Mouse (Mus musculus) brown adipose tissue, adult 24 weeks (tissue): Measurements from ENCODE around the gene Gm21969. TPM values are rescaled to one million over a fixed set of nuclear protein-coding genes. Genes with fewer than 3 reads are reported as not detected.

Experiments
- H3K27ac ChIP-seq: fragments of 200-500 bp; replicated peaks from 2 replicates; pipeline ENCODE4 v1.5.1; 2012; ENCODE audit warnings: low read depth, mild to moderate bottlenecking, low read length
- H3K4me1 ChIP-seq: fragments of 200-500 bp; 2 replicates; pipeline ENCODE4 v1.6.1; 2012; ENCODE audit warnings: low read length, mixed read lengths; ENCODE audit not compliant: control insufficient read depth, insufficient read depth, insufficient read length
- H3K4me3 ChIP-seq: fragments of 200-500 bp; 2 replicates; pipeline ENCODE4 v1.5.1; 2012; ENCODE audit warnings: low read depth, mild to moderate bottlenecking, low read length, moderate library complexity; ENCODE audit not compliant: insufficient read depth
- polyA plus RNA-seq: library from polyadenylated mRNA; stranded (reverse); fragments of >200 nt; gene quantifications from 2 replicates; pipeline ENCODE4 v1.2.4, GENCODE M21; 2012; ENCODE audit not compliant: missing spikeins, insufficient read depth, insufficient read length

Gene Gm21969
- polyA plus RNA-seq, 1 experiment, result not detected

- no peak overlapping the region for H3K27ac ChIP-seq
- no peak overlapping the region for H3K4me3 ChIP-seq
- no peaks in the 10 kb centered on the region for H3K4me1 ChIP-seq
These were observed 94.8 kb downstream of the Gm21969 start for GRCm38 (mm10) chr4:139697755-139698154.

- Histone ChIP-seq H3K4me1 (no peaks in the 10 kb centered on the region), H3K4me3 (no peak overlapping the region), H3K27ac (no peak overlapping the region)
These were observed 95.6 kb downstream of the Gm21969 start for GRCm38 (mm10) chr4:139698602-139699001.

GRCm38 (mm10) chr4:139702914-139703313 is 99.9 kb downstream of the Gm21969 start:
- Histone ChIP-seq H3K4me3 (no peak overlapping the region), H3K4me1 (no peaks in the 10 kb centered on the region), H3K27ac (no peak overlapping the region)

GRCm38 (mm10) chr4:139703468-139703867 is 100.5 kb downstream of the Gm21969 start:
- H3K4me3 ChIP-seq, result no peak overlapping the region

GRCm38 (mm10) chr4:139705986-139706385 is 103.0 kb downstream of the Gm21969 start:
- Histone ChIP-seq H3K4me3 (no peak overlapping the region), H3K27ac (no peak overlapping the region), H3K4me1 (no peaks in the 10 kb centered on the region)

More at GRCm38 (mm10) chr4:139703468-139703867, 100.5 kb downstream of the Gm21969 start:
- Histone ChIP-seq H3K27ac (no peak overlapping the region), H3K4me1 (no peaks in the 10 kb centered on the region)

- Histone ChIP-seq H3K4me3 (no peak overlapping the region), H3K27ac (no peak overlapping the region), H3K4me1 (no peaks in the 10 kb centered on the region)
These were observed 107.7 kb downstream of the Gm21969 start for GRCm38 (mm10) chr4:139710467-139711334.

Other genes starting within 250 kb of the Gm21969 start
- gene Iffo2, start 72.6 kb upstream of the Gm21969 start, polyA plus RNA-seq, result 8.0 and 10.7 TPM in 2 replicates
- gene Aldh4a1, start 19.7 kb downstream of the Gm21969 start, polyA plus RNA-seq, result 72.9 and 74.8 TPM in 2 replicates
- gene Tas1r2, start 50.4 kb downstream of the Gm21969 start, polyA plus RNA-seq, result not detected in 2 replicates
- gene Pax7, start 230.3 kb downstream of the Gm21969 start, polyA plus RNA-seq, result not detected in 2 replicates